Mouse (Mus musculus) kidney, embryonic 16.5 days (tissue): ENCODE measurements around the gene Epsti1. TPM values are rescaled to one million over a fixed set of nuclear protein-coding genes. Genes with fewer than 3 reads are reported as not detected.

Experiments used
- ATAC-seq: fragments of 200-750 bp; cut with Nextera tagmentation; 2 replicates; pipeline ENCODE4 v1.8.0; 2017; ENCODE audit warnings: moderate TSS enrichment; ENCODE audit not compliant: low FRiP score, low TSS enrichment
- H3K27ac ChIP-seq: fragments of 300-500 bp; sonication (generic); 2 replicates; pipeline ENCODE4 v1.5.1; 2014; ENCODE audit warnings: low read length
- H3K27me3 ChIP-seq: fragments of 300-500 bp; sonication (generic); 2 replicates; pipeline ENCODE4 v1.6.1; 2014; ENCODE audit warnings: low read length, control low read depth, mixed read lengths; ENCODE audit not compliant: insufficient read depth
- H3K36me3 ChIP-seq: fragments of 300-500 bp; sonication (generic); 2 replicates; pipeline ENCODE4 v1.6.1; 2014; ENCODE audit warnings: low read length, control low read depth, mixed read lengths; ENCODE audit not compliant: insufficient read depth
- H3K4me1 ChIP-seq: fragments of 300-500 bp; sonication (generic); 2 replicates; pipeline ENCODE4 v1.6.1; 2014; ENCODE audit warnings: low read length, control low read depth, mixed read lengths; ENCODE audit not compliant: insufficient read depth
- H3K4me2 ChIP-seq: fragments of 300-500 bp; sonication (generic); replicated peaks from 2 replicates; pipeline ENCODE4 v1.6.1; 2014; ENCODE audit warnings: low read depth, low read length
- H3K4me3 ChIP-seq: fragments of 300-500 bp; sonication (generic); 2 replicates; pipeline ENCODE4 v1.5.1; 2014; ENCODE audit warnings: mild to moderate bottlenecking, low read length
- H3K9ac ChIP-seq: fragments of 300-500 bp; sonication (generic); replicated peaks from 2 replicates; pipeline ENCODE4 v1.6.1; 2014; ENCODE audit warnings: low read length
- H3K9me3 ChIP-seq: fragments of 300-500 bp; sonication (generic); 2 replicates; pipeline ENCODE4 v1.6.1; 2016; ENCODE audit warnings: low read length, control low read depth
- WGBS: fragments of 180-500 bp; shearing (Covaris S2); extraction: QIAGEN DNeasy Blood & Tissue Kit; methylation state at CpG from one replicate; pipeline ENCODE4 v1.1.7; 2014; 5-methylcytosine and 5-hydroxymethylcytosine counted together
- polyA plus RNA-seq: library from polyadenylated mRNA; unstranded; fragments of >200 nt; fragmentation: Nextera tagmentation; extraction: Ambion mirVana; gene quantifications from 2 replicates; pipeline ENCODE4 v1.2.1, GENCODE M21; 2015

Gene Epsti1
- polyA plus RNA-seq, 1 experiment from 2014 or later, result 1.4 TPM

- Histone ChIP-seq H3K4me2 (no peak overlapping the region), H3K9ac (no peak overlapping the region), H3K9me3 (no peaks in the 10 kb centered on the region), H3K4me1 (peaks cover 14% of the 10 kb centered on the region), H3K36me3 (no peaks in the 10 kb centered on the region), H3K4me3 (no peak overlapping the region), H3K27ac (no peak overlapping the region), H3K27me3 (no peaks in the 10 kb centered on the region)
- 65% methylated on average over 5 of the region's 5 CpGs for WGBS
- no peak for ATAC-seq
These were observed 29.2 kb downstream of the Epsti1 start for GRCm38 (mm10) chr14:77933243-77933642.

- 85% methylated on average over 3 of the region's 3 CpGs for WGBS
- no peak for ATAC-seq
- H3K4me2 ChIP-seq, result no peak overlapping the region
These were observed 30.4 kb downstream of the Epsti1 start for GRCm38 (mm10) chr14:77934431-77934830.

GRCm38 (mm10) chr14:77941105-77941504 is 37.1 kb downstream of the Epsti1 start:
- H3K9ac ChIP-seq, result no peak overlapping the region
- ATAC-seq, result no peak
- WGBS, result 97% methylated on average over 1 of the region's 1 CpGs
- H3K27me3 ChIP-seq, result no peaks in the 10 kb centered on the region
- H3K4me2 ChIP-seq, result no peak overlapping the region
- H3K36me3 ChIP-seq, result no peaks in the 10 kb centered on the region
- peaks cover 5% of the 10 kb centered on the region; the same call in 1 of the 2 replicates for H3K4me1 ChIP-seq
- H3K4me3 ChIP-seq, result no peak overlapping the region
- no peak overlapping the region for H3K27ac ChIP-seq
- H3K9me3 ChIP-seq, result no peaks in the 10 kb centered on the region; the same call in 1 of the 2 replicates

More at GRCm38 (mm10) chr14:77934431-77934830, 30.4 kb downstream of the Epsti1 start:
- peaks cover 14% of the 10 kb centered on the region for H3K4me1 ChIP-seq
- no peaks in the 10 kb centered on the region for H3K27me3 ChIP-seq
- H3K9ac ChIP-seq, result no peak overlapping the region
- H3K4me3 ChIP-seq, result no peak overlapping the region
- H3K9me3 ChIP-seq, result no peaks in the 10 kb centered on the region
- H3K27ac ChIP-seq, result no peak overlapping the region
- no peaks in the 10 kb centered on the region for H3K36me3 ChIP-seq

GRCm38 (mm10) chr14:77942235-77942634 is 38.2 kb downstream of the Epsti1 start:
- Histone ChIP-seq H3K9ac (no peak overlapping the region), H3K4me1 (peaks cover 5% of the 10 kb centered on the region; the same call in 1 of the 2 replicates), H3K4me2 (no peak overlapping the region), H3K36me3 (no peaks in the 10 kb centered on the region), H3K4me3 (no peak overlapping the region), H3K27ac (no peak overlapping the region), H3K27me3 (no peaks in the 10 kb centered on the region), H3K9me3 (peaks cover 7% of the 10 kb centered on the region; the same call in 1 of the 2 replicates)
- ATAC-seq, result no peak
- 49% methylated on average over 9 of the region's 9 CpGs for WGBS

- H3K4me3 ChIP-seq, result no peak overlapping the region
- peaks cover 7% of the 10 kb centered on the region; the same call in 1 of the 2 replicates for H3K9me3 ChIP-seq
- H3K4me2 ChIP-seq, result no peak overlapping the region
- ATAC-seq, result no peak
- H3K4me1 ChIP-seq, result peaks cover 5% of the 10 kb centered on the region; the same call in 1 of the 2 replicates
- no peaks in the 10 kb centered on the region for H3K27me3 ChIP-seq
- H3K9ac ChIP-seq, result no peak overlapping the region
- no peak overlapping the region for H3K27ac ChIP-seq
- WGBS, result 68% methylated on average over 15 of the region's 15 CpGs
- H3K36me3 ChIP-seq, result no peaks in the 10 kb centered on the region
These were observed 38.9 kb downstream of the Epsti1 start for GRCm38 (mm10) chr14:77942793-77943558.

GRCm38 (mm10) chr14:77961741-77962140 is 57.7 kb downstream of the Epsti1 start:
- Histone ChIP-seq H3K27me3 (no peaks in the 10 kb centered on the region), H3K4me3 (no peak overlapping the region), H3K4me2 (no peak overlapping the region), H3K9me3 (no peaks in the 10 kb centered on the region), H3K9ac (no peak overlapping the region), H3K36me3 (no peaks in the 10 kb centered on the region), H3K27ac (no peak overlapping the region), H3K4me1 (no peaks in the 10 kb centered on the region)
- no peak for ATAC-seq
- 70% methylated on average over 6 of the region's 6 CpGs for WGBS

- H3K27me3 ChIP-seq, result no peaks in the 10 kb centered on the region
- H3K27ac ChIP-seq, result no peak overlapping the region
- 42% methylated on average over 7 of the region's 7 CpGs for WGBS
- no peaks in the 10 kb centered on the region for H3K36me3 ChIP-seq
- H3K4me3 ChIP-seq, result no peak overlapping the region
- no peaks in the 10 kb centered on the region for H3K9me3 ChIP-seq
- no peaks in the 10 kb centered on the region for H3K4me1 ChIP-seq
- no peak for ATAC-seq
- H3K9ac ChIP-seq, result no peak overlapping the region
- H3K4me2 ChIP-seq, result no peak overlapping the region
These were observed 59.5 kb downstream of the Epsti1 start for GRCm38 (mm10) chr14:77963525-77963924.

- no peak overlapping the region for H3K27ac ChIP-seq
- H3K4me3 ChIP-seq, result no peak overlapping the region
- H3K4me2 ChIP-seq, result no peak overlapping the region
- H3K9ac ChIP-seq, result no peak overlapping the region
- 75% methylated on average over 4 of the region's 4 CpGs for WGBS
- no peaks in the 10 kb centered on the region for H3K9me3 ChIP-seq
- no peaks in the 10 kb centered on the region for H3K27me3 ChIP-seq
- H3K4me1 ChIP-seq, result peaks cover 6% of the 10 kb centered on the region
- no peaks in the 10 kb centered on the region for H3K36me3 ChIP-seq
- ATAC-seq, result no peak
These were observed 67.3 kb downstream of the Epsti1 start for GRCm38 (mm10) chr14:77971355-77971754.

- 51% methylated on average over 6 of the region's 6 CpGs for WGBS
- no peak overlapping the region for H3K9ac ChIP-seq
- no peaks in the 10 kb centered on the region for H3K27me3 ChIP-seq
- no peak overlapping the region for H3K4me2 ChIP-seq
- no peak overlapping the region for H3K4me3 ChIP-seq
- no peak for ATAC-seq
- H3K4me1 ChIP-seq, result peaks cover 6% of the 10 kb centered on the region
- H3K27ac ChIP-seq, result no peak overlapping the region
- H3K36me3 ChIP-seq, result no peaks in the 10 kb centered on the region
- no peaks in the 10 kb centered on the region for H3K9me3 ChIP-seq
These were observed 70.2 kb downstream of the Epsti1 start for GRCm38 (mm10) chr14:77974221-77974620.

- 55% methylated on average over 8 of the region's 8 CpGs for WGBS
- 0 out of 2 replicates have a peak overlapping the region, but pooled peaks have one; percentile 26 for H3K4me2 ChIP-seq
These were observed 71.7 kb downstream of the Epsti1 start for GRCm38 (mm10) chr14:77975702-77976101.

More at GRCm38 (mm10) chr14:77975702-77976101, 71.7 kb downstream of the Epsti1 start:
- Histone ChIP-seq H3K9ac (no peak overlapping the region), H3K4me3 (no peak overlapping the region), H3K9me3 (no peaks in the 10 kb centered on the region), H3K27ac (no peak overlapping the region), H3K36me3 (no peaks in the 10 kb centered on the region), H3K27me3 (no peaks in the 10 kb centered on the region), H3K4me1 (peaks cover 6% of the 10 kb centered on the region)
- ATAC-seq, result no peak
